Mouse (Mus musculus): ENCODE measurements around the gene Kcnc3. TPM values are rescaled to one million over a fixed set of nuclear protein-coding genes. Genes with fewer than 3 reads are reported as not detected.

Kcnc3 gene
- 10 to 100 TPM; 85.1 to 94.3 TPM for total RNA-seq (2021)

GRCm38 (mm10) chr7:44590402-44591347 is at the start of gene Kcnc3:
TSS of gene Kcnc3 (plus strand) at chr7:44590664.
- intact Hi-C loops (cut with DNase I), result no loop called here
- peak; percentile 90 to 99 for DNase-seq (ENCODE audit: low spot score in 2 of 2)

GRCm38 (mm10) chr7:44542555-44542954 is 47.9 kb upstream of the Kcnc3 start:
- no peak for DNase-seq (ENCODE audit: low spot score in 2 of 2)
- intact Hi-C loops (cut with DNase I), result loop anchor here (10.0 kb wide), 1 partner anchor 278 kb away; the partner anchor contains the start of gene Gm15517

- DNase-seq (ENCODE audit: low spot score in 2 of 2), result no peak
- intact Hi-C loops (cut with DNase I), result loop anchor here (10.0 kb wide), 1 partner anchor 278 kb away; the partner anchor contains the start of gene Gm15517
These were observed 47.4 kb upstream of the Kcnc3 start for GRCm38 (mm10) chr7:44543071-44543470.

GRCm38 (mm10) chr7:44546274-44546673 is 44.2 kb upstream of the Kcnc3 start:
- no peak for DNase-seq (ENCODE audit: low spot score in 2 of 2)
- intact Hi-C loops (cut with DNase I), result loop anchor here (10.0 kb wide), 1 partner anchor 281 kb away; the partner anchor contains the start of gene Gm15517

- intact Hi-C loops (cut with DNase I), result loop anchor here (10.0 kb wide), 1 partner anchor 282 kb away; the partner anchor contains the start of gene Gm15517
- DNase-seq (ENCODE audit: low spot score in 2 of 2), result no peak
These were observed 43.4 kb upstream of the Kcnc3 start for GRCm38 (mm10) chr7:44547041-44547440.

GRCm38 (mm10) chr7:44547725-44548124 is 42.7 kb upstream of the Kcnc3 start:
- intact Hi-C loops (cut with DNase I), result loop anchor here (2.0 to 10.0 kb wide), 2 partner anchors 51 to 283 kb away; partner anchors contain the start of genes Emc10, Fam71e1 and Gm15517
- no peak for DNase-seq (ENCODE audit: low spot score in 2 of 2)

- DNase-seq (ENCODE audit: low spot score in 2 of 2), result peak; percentile 99 to 100
- intact Hi-C loops (cut with DNase I), result loop anchor here (2.0 to 10.0 kb wide), 2 partner anchors 52 to 284 kb away; partner anchors contain the start of genes Emc10, Fam71e1 and Gm15517
These were observed 41.9 kb upstream of the Kcnc3 start, which contains the start of gene Pold1 for GRCm38 (mm10) chr7:44548497-44549087. TSS of gene Pold1 (minus strand) at chr7:44548849.

GRCm38 (mm10) chr7:44549621-44550408 is 40.6 kb upstream of the Kcnc3 start:
- intact Hi-C loops (cut with DNase I), result loop anchor here (2.0 to 10.0 kb wide), 2 partner anchors 53 to 285 kb away; partner anchors contain the start of genes Emc10, Fam71e1 and Gm15517
- no peak for DNase-seq (ENCODE audit: low spot score in 2 of 2)

GRCm38 (mm10) chr7:44550409-44550678 is 40.1 kb upstream of the Kcnc3 start:
- intact Hi-C loops (cut with DNase I), result no loop called here
- no peak for DNase-seq (ENCODE audit: low spot score in 2 of 2)

GRCm38 (mm10) chr7:44551301-44551700 is 39.2 kb upstream of the Kcnc3 start:
- intact Hi-C loops (cut with DNase I), result no loop called here
- no peak for DNase-seq (ENCODE audit: low spot score in 2 of 2)

GRCm38 (mm10) chr7:44551731-44552130 is 38.7 kb upstream of the Kcnc3 start:
- intact Hi-C loops (cut with DNase I), result no loop called here
- no peak for DNase-seq (ENCODE audit: low spot score in 2 of 2)

- intact Hi-C loops (cut with DNase I), result no loop called here
- DNase-seq (ENCODE audit: low spot score in 2 of 2), result no peak
These were observed 38.1 kb upstream of the Kcnc3 start for GRCm38 (mm10) chr7:44552141-44552908.

- intact Hi-C loops (cut with DNase I), result no loop called here
- peak in 1 of 2 experiments; percentile 47 for DNase-seq (ENCODE audit: low spot score in 2 of 2)
These were observed 37.2 kb upstream of the Kcnc3 start for GRCm38 (mm10) chr7:44553196-44553764.

- intact Hi-C loops (cut with DNase I), result no loop called here
- peak; percentile 95 to 98 for DNase-seq (ENCODE audit: low spot score in 2 of 2)
These were observed 36.6 kb upstream of the Kcnc3 start, which contains the start of gene Nr1h2 for GRCm38 (mm10) chr7:44553826-44554225. TSS of gene Nr1h2 (minus strand) at chr7:44553951.

- DNase-seq (ENCODE audit: low spot score in 2 of 2), result no peak
- intact Hi-C loops (cut with DNase I), result no loop called here
These were observed 32.8 kb upstream of the Kcnc3 start for GRCm38 (mm10) chr7:44557629-44558028.

- DNase-seq (ENCODE audit: low spot score in 2 of 2), result peak; percentile 75 to 82
- intact Hi-C loops (cut with DNase I), result loop anchor here (2.0 to 5.0 kb wide), 3 partner anchors 38 to 87 kb away; partner anchors contain the start of gene Mybpc2
These were observed 29.7 kb upstream of the Kcnc3 start for GRCm38 (mm10) chr7:44560435-44561400.

GRCm38 (mm10) chr7:44563284-44563683 is 27.2 kb upstream of the Kcnc3 start:
- DNase-seq (ENCODE audit: low spot score in 2 of 2), result no peak
- intact Hi-C loops (cut with DNase I), result loop anchor here (5.0 kb wide), 2 partner anchors 41 to 84 kb away; partner anchors contain the start of gene Mybpc2

Data from left cerebral cortex, postnatal 25 days (tissue).